Mouse (Mus musculus) heart, adult 2 months (tissue): ENCODE results near the gene Slc25a54.

Source experiments
- CTCF ChIP-seq: fragments of 200-600 bp; IDR thresholded peaks from 2 replicates; pipeline ENCODE4 v1.8.1; 2022; ENCODE audit warnings: antibody characterized with exemption, mild to moderate bottlenecking, moderate library complexity
- POLR2A ChIP-seq: fragments of 200-500 bp; IDR thresholded peaks from 2 replicates; pipeline ENCODE4 v1.6.1; 2011; ENCODE audit warnings: mild to moderate bottlenecking, low read depth, low read length, control low read depth; ENCODE audit not compliant: insufficient read depth

- TF ChIP-seq CTCF = no peak
- no peak for TF ChIP-seq POLR2A
These were observed 24.4 kb downstream of the Slc25a54 start for GRCm38 (mm10) chr3:109104702-109105101.
